Mouse (Mus musculus) adrenal gland, postnatal 0 days (tissue): Measurements from ENCODE around the gene Hist1h2ao. TPM values are rescaled to one million over a fixed set of nuclear protein-coding genes. Genes with fewer than 3 reads are reported as not detected.

Experiments used
- microRNA-seq: library from miRNA; unstranded; fragments of <30 nt; microRNA quantifications from one replicate; pipeline ENCODE4, GENCODE M21; 2016; ENCODE audit warnings: borderline replicate concordance; ENCODE audit not compliant: insufficient number of aligned reads
- polyA plus RNA-seq: library from polyadenylated mRNA; unstranded; fragments of >200 nt; fragmentation: Nextera tagmentation; extraction: Ambion mirVana; gene quantifications from 2 replicates; pipeline ENCODE4 v1.2.1, GENCODE M21; 2015

The Hist1h2ao gene
- polyA plus RNA-seq: 2.0 TPM in 1 of 2 replicates, not detected in the other

DNA sequence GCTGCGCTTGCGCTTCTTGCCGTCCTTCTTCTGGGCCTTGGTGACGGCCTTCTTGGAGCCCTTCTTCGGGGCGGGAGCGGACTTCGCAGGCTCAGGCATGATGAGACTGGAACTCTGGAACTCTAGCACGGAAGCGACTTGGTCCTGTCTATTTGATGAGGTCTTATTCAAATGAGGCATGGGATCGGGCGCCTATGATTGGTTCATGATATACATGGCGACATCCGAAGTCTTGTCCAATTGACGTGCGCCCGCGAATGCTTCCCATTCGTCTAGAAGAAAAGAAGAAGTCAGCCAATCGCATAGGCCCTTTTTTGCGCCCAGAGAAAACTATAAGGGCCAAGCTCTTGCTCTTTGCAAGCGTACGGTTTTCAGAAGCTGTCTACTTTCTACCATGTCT, at the start of gene Hist1h2ao, which contains the start of gene Hist1h2bq:
TSS of gene Hist1h2ao (plus strand) at position 393 of the 400 bp plus-strand sequence.
TSS of gene Hist1h2bq (minus strand) at position 125 of the 400 bp plus-strand sequence.

DNA sequence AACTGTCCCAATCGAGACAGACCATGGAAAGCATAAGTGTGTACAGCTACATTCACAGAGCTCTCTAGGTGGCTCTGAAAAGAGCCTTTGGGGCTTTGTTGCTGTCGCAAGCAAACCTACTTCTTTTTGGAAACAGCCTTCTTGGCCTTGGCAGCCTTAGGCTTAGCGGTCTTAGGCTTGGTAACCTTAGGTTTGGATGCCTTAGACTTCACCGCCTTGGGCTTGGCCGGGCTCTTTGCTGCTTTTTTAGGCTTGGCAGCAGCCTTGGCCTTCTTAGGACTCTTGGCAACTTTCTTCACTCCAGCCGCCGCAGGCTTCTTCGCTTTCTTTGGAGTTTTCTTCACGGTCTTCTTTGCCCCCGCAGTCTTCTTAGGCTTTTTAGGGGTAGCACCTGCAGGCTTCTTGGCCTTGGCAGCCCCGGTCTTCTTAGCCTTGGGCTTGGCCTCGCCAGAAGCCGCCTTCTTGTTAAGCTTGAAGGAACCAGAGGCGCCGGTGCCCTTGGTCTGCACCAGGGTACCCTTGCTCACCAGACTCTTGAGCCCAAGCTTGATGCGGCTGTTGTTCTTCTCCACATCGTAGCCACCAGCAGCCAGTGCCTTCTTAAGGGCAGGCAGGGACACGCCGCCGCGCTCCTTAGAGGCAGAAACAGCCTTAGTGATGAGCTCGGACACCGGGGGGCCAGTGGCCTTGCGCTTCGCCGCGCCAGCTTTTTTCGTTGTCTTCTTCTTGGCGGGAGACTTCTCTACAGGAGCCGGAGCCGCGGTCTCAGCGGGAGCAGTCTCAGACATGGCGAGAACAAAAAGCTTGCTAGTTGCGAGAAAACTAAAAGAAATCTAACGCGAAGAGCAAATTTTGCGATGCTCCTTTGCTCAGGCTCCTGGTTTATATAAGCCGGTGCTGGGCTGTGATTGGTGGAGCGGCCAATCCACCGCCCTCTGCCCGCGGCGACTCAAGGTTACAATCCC, 30.2 kb upstream of the Hist1h2ao start, which contains the start of gene Hist1h1b:
TSS of gene Hist1h1b (minus strand) at position 859 of the 965 bp plus-strand sequence.

DNA sequence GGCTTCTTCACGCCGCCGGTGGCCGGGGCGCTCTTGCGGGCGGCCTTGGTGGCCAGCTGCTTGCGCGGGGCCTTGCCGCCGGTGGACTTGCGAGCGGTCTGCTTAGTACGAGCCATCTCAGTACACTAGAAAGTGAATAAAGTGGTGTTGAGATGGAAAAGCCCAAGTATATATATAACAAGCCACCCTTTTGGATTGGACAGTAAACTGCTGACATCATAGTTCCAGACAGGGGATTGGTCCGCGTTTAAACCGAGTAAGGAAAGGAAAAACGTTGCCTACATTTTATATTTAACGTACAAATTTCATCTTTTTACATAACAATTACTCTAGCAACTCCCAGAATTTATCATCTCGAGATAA, 27.0 kb upstream of the Hist1h2ao start, which contains the start of gene Hist1h3i:
TSS of gene Hist1h3i (minus strand) at position 116 of the 363 bp plus-strand sequence.

DNA sequence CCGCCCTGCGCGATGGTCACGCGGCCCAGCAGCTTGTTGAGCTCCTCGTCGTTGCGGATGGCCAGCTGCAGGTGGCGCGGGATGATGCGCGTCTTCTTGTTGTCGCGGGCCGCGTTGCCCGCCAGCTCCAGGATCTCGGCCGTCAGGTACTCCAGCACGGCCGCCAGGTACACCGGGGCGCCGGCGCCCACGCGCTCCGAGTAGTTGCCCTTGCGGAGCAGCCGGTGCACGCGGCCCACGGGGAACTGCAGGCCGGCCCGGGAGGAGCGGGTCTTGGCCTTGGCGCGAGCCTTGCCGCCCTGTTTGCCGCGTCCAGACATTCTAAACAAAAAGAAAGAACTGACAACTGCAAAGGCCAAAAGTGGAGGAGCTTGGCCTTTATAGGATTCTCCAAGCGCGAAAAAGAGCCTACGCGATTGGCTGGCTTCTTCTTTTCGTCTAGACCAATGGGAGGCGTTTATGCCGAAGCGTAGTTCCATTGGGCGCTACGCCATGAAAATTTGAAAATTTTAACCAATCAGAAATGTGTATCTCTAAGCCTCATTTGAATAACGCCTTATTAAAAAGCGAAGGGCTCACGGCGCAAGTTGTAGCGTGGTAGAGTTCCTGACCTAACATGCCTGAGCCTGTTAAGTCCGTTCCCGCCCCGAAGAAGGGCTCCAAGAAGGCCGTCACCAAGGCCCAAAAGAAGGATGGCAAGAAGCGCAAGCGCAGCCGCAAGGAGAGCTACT, 23.2 kb upstream of the Hist1h2ao start, which contains the start of the genes Hist1h2an and Hist1h2bp:
TSS of gene Hist1h2an (minus strand) at position 320 of the 731 bp plus-strand sequence.
TSS of gene Hist1h2bp (plus strand) at position 563 of the 731 bp plus-strand sequence.

DNA sequence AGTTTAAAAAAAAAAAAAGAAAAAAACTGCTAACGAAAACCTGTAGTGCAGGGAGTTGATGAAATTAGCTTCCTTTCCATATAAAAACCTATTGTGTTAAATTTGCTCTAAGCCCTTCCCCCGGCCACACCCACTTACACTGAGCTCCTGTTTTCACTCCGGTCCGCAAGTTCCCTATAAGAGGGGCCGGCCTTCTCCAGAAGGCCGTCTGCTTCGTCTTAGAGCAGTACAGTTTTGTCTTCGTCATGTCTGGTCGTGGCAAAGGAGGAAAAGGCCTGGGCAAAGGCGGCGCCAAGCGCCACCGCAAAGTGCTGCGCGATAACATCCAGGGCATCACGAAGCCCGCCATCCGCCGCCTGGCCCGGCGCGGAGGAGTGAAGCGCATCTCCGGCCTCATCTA, 1.3 kb downstream of the Hist1h2ao start, which contains the start of gene Hist1h4m:
TSS of gene Hist1h4m (plus strand) at position 208 of the 400 bp plus-strand sequence.

DNA sequence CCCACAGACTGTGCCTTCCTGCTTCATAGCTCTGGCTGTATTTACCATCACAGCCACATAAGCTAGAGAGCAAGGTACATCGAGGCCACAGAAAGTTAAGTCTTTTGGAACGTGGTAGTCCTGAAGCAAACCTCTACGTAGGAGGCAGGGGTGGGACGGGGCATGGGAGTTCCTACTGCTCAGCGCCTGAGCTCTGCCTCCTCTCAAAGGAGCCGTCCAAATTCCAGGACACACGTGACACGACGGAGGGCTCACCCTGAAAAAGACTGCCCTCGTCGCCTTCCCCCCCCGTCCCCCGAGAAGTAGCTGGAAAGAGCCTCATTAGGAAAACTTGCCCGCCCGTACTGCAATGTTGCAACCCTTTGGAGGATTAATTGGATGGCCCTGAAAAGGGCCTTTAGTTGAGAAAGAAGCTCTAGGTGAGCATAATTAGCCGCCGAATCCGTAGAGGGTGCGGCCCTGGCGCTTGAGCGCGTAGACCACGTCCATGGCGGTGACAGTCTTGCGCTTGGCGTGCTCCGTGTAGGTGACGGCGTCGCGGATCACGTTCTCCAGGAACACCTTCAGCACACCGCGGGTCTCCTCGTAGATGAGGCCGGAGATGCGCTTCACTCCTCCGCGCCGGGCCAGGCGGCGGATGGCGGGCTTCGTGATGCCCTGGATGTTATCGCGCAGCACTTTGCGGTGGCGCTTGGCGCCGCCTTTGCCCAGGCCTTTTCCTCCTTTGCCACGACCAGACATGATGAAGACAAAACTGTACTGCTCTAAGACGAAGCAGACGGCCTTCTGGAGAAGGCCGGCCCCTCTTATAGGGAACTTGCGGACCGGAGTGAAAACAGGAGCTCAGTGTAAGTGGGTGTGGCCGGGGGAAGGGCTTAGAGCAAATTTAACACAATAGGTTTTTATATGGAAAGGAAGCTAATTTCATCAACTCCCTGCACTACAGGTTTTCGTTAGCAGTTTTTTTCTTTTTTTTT, 21.4 kb downstream of the Hist1h2ao start, which contains the start of gene Hist1h4n:
TSS of gene Hist1h4n (minus strand) at position 779 of the 977 bp plus-strand sequence.

DNA sequence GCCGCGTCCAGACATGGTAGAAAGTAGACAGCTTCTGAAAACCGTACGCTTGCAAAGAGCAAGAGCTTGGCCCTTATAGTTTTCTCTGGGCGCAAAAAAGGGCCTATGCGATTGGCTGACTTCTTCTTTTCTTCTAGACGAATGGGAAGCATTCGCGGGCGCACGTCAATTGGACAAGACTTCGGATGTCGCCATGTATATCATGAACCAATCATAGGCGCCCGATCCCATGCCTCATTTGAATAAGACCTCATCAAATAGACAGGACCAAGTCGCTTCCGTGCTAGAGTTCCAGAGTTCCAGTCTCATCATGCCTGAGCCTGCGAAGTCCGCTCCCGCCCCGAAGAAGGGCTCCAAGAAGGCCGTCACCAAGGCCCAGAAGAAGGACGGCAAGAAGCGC, 23.2 kb downstream of the Hist1h2ao start, which contains the start of the genes Hist1h2ap and Hist1h2br:
TSS of gene Hist1h2ap (minus strand) at position 47 of the 400 bp plus-strand sequence.
TSS of gene Hist1h2br (plus strand) at position 283 of the 400 bp plus-strand sequence.

Small RNA genes within 50 kb of the gene (microRNA-seq; reads per million reads assigned to microRNA genes)
- gene Gm19658: not detected
- gene Gm44346: not detected
- gene Gm44466: not detected

Other genes starting within 250 kb of the Hist1h2ao start
- not detected in 2 replicates for gene Olfr1364, start 228.7 kb upstream of the Hist1h2ao start, polyA plus RNA-seq
- not detected in 2 replicates for gene Olfr1362, start 196.4 kb upstream of the Hist1h2ao start, polyA plus RNA-seq
- gene Olfr11, start 167.9 kb upstream of the Hist1h2ao start, polyA plus RNA-seq: not detected in 2 replicates
- not detected in 2 replicates for gene Olfr1361, start 147.1 kb upstream of the Hist1h2ao start, polyA plus RNA-seq
- not detected in 2 replicates for gene Olfr1360, start 133.1 kb upstream of the Hist1h2ao start, polyA plus RNA-seq
- not detected in 2 replicates for gene Olfr1359, start 112.4 kb upstream of the Hist1h2ao start, polyA plus RNA-seq
- gene Hist1h2bl, start 94.3 kb upstream of the Hist1h2ao start, polyA plus RNA-seq: 1.4 TPM in 1 of 2 replicates, not detected in the other
- gene Hist1h2ai, start 94.0 kb upstream of the Hist1h2ao start, polyA plus RNA-seq: 6.6 and 14.9 TPM in 2 replicates
- gene Hist1h3h, start 92.8 kb upstream of the Hist1h2ao start, polyA plus RNA-seq: 0.38 and 2.1 TPM in 2 replicates
- 1.1 and 1.3 TPM in 2 replicates for gene Hist1h2bm, start 88.4 kb upstream of the Hist1h2ao start, polyA plus RNA-seq
- gene Hist1h4j, start 75.4 kb upstream of the Hist1h2ao start, polyA plus RNA-seq: 0.39 and 0.77 TPM in 2 replicates
- gene Hist1h4k, start 60.0 kb upstream of the Hist1h2ao start, polyA plus RNA-seq: 2.2 and 2.5 TPM in 2 replicates
- 6.3 and 6.9 TPM in 2 replicates for gene Hist1h2ak, start 56.6 kb upstream of the Hist1h2ao start, polyA plus RNA-seq
- gene Hist1h2bn, start 56.3 kb upstream of the Hist1h2ao start, polyA plus RNA-seq: 0.83 and 1.5 TPM in 2 replicates
- gene Hist1h1b, start 29.8 kb upstream of the Hist1h2ao start, polyA plus RNA-seq: 9.0 and 13.0 TPM in 2 replicates
- 55.7 and 74.2 TPM in 2 replicates for gene Hist1h3i, start 27.1 kb upstream of the Hist1h2ao start, polyA plus RNA-seq
- gene Hist1h2an, start 23.2 kb upstream of the Hist1h2ao start, polyA plus RNA-seq: 7.6 and 8.2 TPM in 2 replicates
- gene Hist1h2bp, start 23.0 kb upstream of the Hist1h2ao start, polyA plus RNA-seq: 1.4 and 1.8 TPM in 2 replicates
- gene Hist1h2bq, start 268 bp upstream of the Hist1h2ao start, polyA plus RNA-seq: 1.4 and 6.7 TPM in 2 replicates
- not detected in 2 replicates for gene Hist1h4m, start 1.3 kb downstream of the Hist1h2ao start, polyA plus RNA-seq
- gene Hist1h4n, start 21.7 kb downstream of the Hist1h2ao start, polyA plus RNA-seq: 5.7 and 5.9 TPM in 2 replicates
- gene Hist1h2ap, start 23.0 kb downstream of the Hist1h2ao start, polyA plus RNA-seq: 2,226 and 3,319 TPM in 2 replicates
- gene Hist1h2br, start 23.3 kb downstream of the Hist1h2ao start, polyA plus RNA-seq: 1.6 and 7.1 TPM in 2 replicates
- 3.3 and 5.1 TPM in 2 replicates for gene Zfp184, start 134.6 kb downstream of the Hist1h2ao start, polyA plus RNA-seq
- gene Pom121l2, start 170.7 kb downstream of the Hist1h2ao start, polyA plus RNA-seq: not detected in 2 replicates
- 0.69 and 0.87 TPM in 2 replicates for gene Prss16, start 199.3 kb downstream of the Hist1h2ao start, polyA plus RNA-seq
- 4.4 TPM in 1 of 2 replicates, not detected in the other for gene Hist1h2ah, start 225.1 kb downstream of the Hist1h2ao start, polyA plus RNA-seq
- 2.2 TPM in 2 replicates for gene Hist1h2bk, start 225.4 kb downstream of the Hist1h2ao start, polyA plus RNA-seq
- 13.6 and 16.5 TPM in 2 replicates for gene Hist1h4i, start 230.9 kb downstream of the Hist1h2ao start, polyA plus RNA-seq
- gene Hist1h2ag, start 232.5 kb downstream of the Hist1h2ao start, polyA plus RNA-seq: 8.9 and 16.4 TPM in 2 replicates
- 2.6 and 4.8 TPM in 2 replicates for gene Hist1h2bj, start 232.7 kb downstream of the Hist1h2ao start, polyA plus RNA-seq